Mouse (Mus musculus) monocyte, adult 5-6 weeks (primary cell): Measurements from ENCODE around the gene Gm7579. TPM values are rescaled to one million over a fixed set of nuclear protein-coding genes. Genes with fewer than 3 reads are reported as not detected.

ENCODE experiments used
- total RNA-seq: library from RNA; stranded (forward); fragments of 200-1000, 200-491, 200-594 nt; gene quantifications from 3 replicates; pipeline ENCODE4 v1.2.3, GENCODE M21; 2017

The Gm7579 gene
- total RNA-seq, 1 experiment from 2014 or later: not detected

Other genes starting within 250 kb of the Gm7579 start
- gene Mob2, start 150.8 kb upstream of the Gm7579 start, total RNA-seq: 38.5 to 50.0 TPM (median 45.2 TPM) in 3 replicates
- 0.29 to 1.4 TPM in 2 of 3 replicates, not detected in the other for gene Dusp8, start 116.0 kb upstream of the Gm7579 start, total RNA-seq
- gene Gm45618, start 91.1 kb upstream of the Gm7579 start, total RNA-seq: not detected in 3 replicates
- not detected in 3 replicates for gene Gm39115, start 75.8 kb upstream of the Gm7579 start, total RNA-seq
- gene Gm45337, start 67.3 kb upstream of the Gm7579 start, total RNA-seq: not detected in 3 replicates
- gene Gm29735, start 54.7 kb upstream of the Gm7579 start, total RNA-seq: not detected in 3 replicates
- gene Gm4553, start 46.1 kb upstream of the Gm7579 start, total RNA-seq: not detected in 3 replicates
- not detected in 3 replicates for gene Krtap5-2, start 35.9 kb upstream of the Gm7579 start, total RNA-seq
- gene Gm10153, start 21.5 kb upstream of the Gm7579 start, total RNA-seq: not detected in 3 replicates
- not detected in 3 replicates for gene Krtap5-3, start 10.5 kb upstream of the Gm7579 start, total RNA-seq
- gene Krtap5-5, start 18.1 kb downstream of the Gm7579 start, total RNA-seq: not detected in 3 replicates
- gene Gm40460, start 29.2 kb downstream of the Gm7579 start, total RNA-seq: not detected in 3 replicates
- gene Gm2431, start 46.5 kb downstream of the Gm7579 start, total RNA-seq: not detected in 3 replicates
- not detected in 3 replicates for gene Gm4559, start 62.5 kb downstream of the Gm7579 start, total RNA-seq
- not detected in 3 replicates for gene Krtap5-1, start 85.3 kb downstream of the Gm7579 start, total RNA-seq
- not detected in 3 replicates for gene Krtap5-4, start 91.7 kb downstream of the Gm7579 start, total RNA-seq
- gene Ifitm10, start 161.9 kb downstream of the Gm7579 start, total RNA-seq: 10.2 to 46.5 TPM (median 13.9 TPM) in 3 replicates
- 242 to 452 TPM (median 290 TPM) in 3 replicates for gene Gm49369, start 170.8 kb downstream of the Gm7579 start, total RNA-seq
- 304 to 518 TPM (median 326 TPM) in 3 replicates for gene Ctsd, start 176.2 kb downstream of the Gm7579 start, total RNA-seq
- not detected in 3 replicates for gene Syt8, start 223.0 kb downstream of the Gm7579 start, total RNA-seq
- gene Tnni2, start 229.9 kb downstream of the Gm7579 start, total RNA-seq: 7.5 to 20.6 TPM (median 11.3 TPM) in 3 replicates
- gene Lsp1, start 248.9 kb downstream of the Gm7579 start, total RNA-seq: 1,011 to 1,374 TPM (median 1,247 TPM) in 3 replicates